Mouse (Mus musculus) limb, embryonic 15.5 days (tissue): ENCODE measurements around the gene Slc25a41. TPM values are rescaled to one million over a fixed set of nuclear protein-coding genes. Genes with fewer than 3 reads are reported as not detected.
A peak's percentile ranks its signal among the peaks of the same experiment; 100 is the strongest.

ENCODE experiments used
- ATAC-seq: fragments of 200-750 bp; cut with Nextera tagmentation; 2 replicates; pipeline ENCODE4 v1.8.0; 2017; ENCODE audit warnings: low read depth, moderate TSS enrichment; ENCODE audit not compliant: insufficient number of reproducible peaks, low FRiP score, low TSS enrichment
- H3K27ac ChIP-seq: fragments of 300-500 bp; sonication (generic); 2 replicates; pipeline ENCODE4 v1.5.1; 2015; ENCODE audit warnings: moderate library complexity, mild to moderate bottlenecking, inconsistent platforms
- H3K27me3 ChIP-seq: fragments of 300-500 bp; sonication (generic); 2 replicates; pipeline ENCODE4 v1.6.1; 2015; ENCODE audit warnings: inconsistent platforms
- H3K36me3 ChIP-seq: fragments of 300-500 bp; sonication (generic); 2 replicates; pipeline ENCODE4 v1.6.1; 2015; ENCODE audit warnings: inconsistent platforms
- H3K4me1 ChIP-seq: fragments of 300-500 bp; sonication (generic); 2 replicates; pipeline ENCODE4 v1.6.1; 2015; ENCODE audit warnings: inconsistent platforms
- H3K4me2 ChIP-seq: fragments of 300-500 bp; sonication (generic); 2 replicates; pipeline ENCODE4 v1.6.1; 2015; ENCODE audit warnings: mild to moderate bottlenecking, inconsistent platforms
- H3K4me3 ChIP-seq: fragments of 300-500 bp; sonication (generic); 2 replicates; pipeline ENCODE4 v1.5.1; 2015; ENCODE audit warnings: mild to moderate bottlenecking, inconsistent platforms
- H3K9ac ChIP-seq: fragments of 300-500 bp; sonication (generic); 2 replicates; pipeline ENCODE4 v1.6.1; 2015; ENCODE audit warnings: inconsistent platforms
- H3K9me3 ChIP-seq: fragments of 300-500 bp; sonication (generic); 2 replicates; pipeline ENCODE4 v1.6.1; 2016; ENCODE audit warnings: inconsistent platforms
- WGBS: fragments of 180-500 bp; shearing (Covaris S2); methylation state at CpG from one replicate; pipeline ENCODE4 v1.1.7; 2015; 5-methylcytosine and 5-hydroxymethylcytosine counted together
- polyA plus RNA-seq: library from polyadenylated mRNA; unstranded; fragments of >200 nt; fragmentation: Nextera tagmentation; extraction: Ambion mirVana; gene quantifications from 2 replicates; pipeline ENCODE4 v1.2.1, GENCODE M21; 2015

Slc25a41 gene
- polyA plus RNA-seq, 1 experiment from 2014 or later: not detected

- 90% methylated on average over 4 of the region's 4 CpGs for WGBS
- H3K27ac ChIP-seq: peak overlapping the region; percentile 93
- H3K4me2 ChIP-seq: no peak overlapping the region
- no peak overlapping the region for H3K9ac ChIP-seq
- no peak for ATAC-seq
- peaks cover 16% of the 10 kb centered on the region for H3K4me1 ChIP-seq
- H3K27me3 ChIP-seq: peaks cover 3% of the 10 kb centered on the region; the same call in 1 of the 2 replicates
- no peak overlapping the region for H3K4me3 ChIP-seq
- H3K9me3 ChIP-seq: no peaks in the 10 kb centered on the region
- peaks cover 10% of the 10 kb centered on the region for H3K36me3 ChIP-seq
Measured at GRCm38 (mm10) chr17:57032854-57033253, 8.6 kb downstream of the Slc25a41 start.

GRCm38 (mm10) chr17:57031661-57032420 lies 9.6 kb downstream of the Slc25a41 start:
- Histone ChIP-seq H3K4me2 (peak overlapping the region; percentile 74), H3K27me3 (no peaks in the 10 kb centered on the region), H3K27ac (peak overlapping the region; percentile 93), H3K36me3 (peaks cover 20% of the 10 kb centered on the region), H3K4me3 (peak overlapping the region; percentile 96), H3K4me1 (peaks cover 16% of the 10 kb centered on the region), H3K9me3 (no peaks in the 10 kb centered on the region), H3K9ac (peak overlapping the region; percentile 35; the same call in 1 of the 2 replicates)
- ATAC-seq: peak; percentile 99
- 2% methylated on average over 38 of the region's 38 CpGs for WGBS

GRCm38 (mm10) chr17:57030931-57031660 lies 10.4 kb downstream of the Slc25a41 start, which contains the start of gene Khsrp:
TSS of gene Khsrp (minus strand) at chr17:57031522.
- ATAC-seq: no peak

GRCm38 (mm10) chr17:57029691-57030090 lies 11.8 kb downstream of the Slc25a41 start:
- Histone ChIP-seq H3K27me3 (no peaks in the 10 kb centered on the region), H3K4me1 (peaks cover 16% of the 10 kb centered on the region), H3K9ac (peak overlapping the region; percentile 100; the same call in 1 of the 2 replicates), H3K4me2 (peak overlapping the region; percentile 74), H3K36me3 (peaks cover 42% of the 10 kb centered on the region), H3K9me3 (no peaks in the 10 kb centered on the region), H3K4me3 (peak overlapping the region; percentile 96), H3K27ac (no peak overlapping the region)
- 37% methylated on average over 8 of the region's 8 CpGs for WGBS
- ATAC-seq: no peak

More at GRCm38 (mm10) chr17:57030931-57031660, 10.4 kb downstream of the Slc25a41 start, which contains the start of gene Khsrp:
- Histone ChIP-seq H3K9me3 (no peaks in the 10 kb centered on the region), H3K4me2 (peak within 1 kb of the TSS; percentile 74), H3K4me1 (peaks cover 16% of the 10 kb centered on the region), H3K27ac (peak within 1 kb of the TSS; percentile 93), H3K4me3 (peak within 1 kb of the TSS; percentile 96), H3K27me3 (no peaks in the 10 kb centered on the region), H3K36me3 (peaks cover 28% of the 10 kb centered on the region), H3K9ac (peak within 1 kb of the TSS; percentile 100)
- WGBS: under 1% methylated on average over 69 of the region's 99 CpGs

GRCm38 (mm10) chr17:57027471-57027870 lies 14.0 kb downstream of the Slc25a41 start:
- H3K9me3 ChIP-seq: no peaks in the 10 kb centered on the region
- H3K36me3 ChIP-seq: peaks cover 64% of the 10 kb centered on the region
- no peak overlapping the region for H3K4me3 ChIP-seq
- WGBS: 89% methylated on average over 4 of the region's 4 CpGs
- no peaks in the 10 kb centered on the region for H3K27me3 ChIP-seq
- H3K9ac ChIP-seq: no peak overlapping the region
- H3K4me1 ChIP-seq: peaks cover 15% of the 10 kb centered on the region
- no peak overlapping the region for H3K27ac ChIP-seq
- ATAC-seq: no peak
- no peak overlapping the region for H3K4me2 ChIP-seq

GRCm38 (mm10) chr17:57020960-57021359 lies 20.5 kb downstream of the Slc25a41 start:
- H3K27me3 ChIP-seq: no peaks in the 10 kb centered on the region
- no peaks in the 10 kb centered on the region for H3K9me3 ChIP-seq
- WGBS: 91% methylated on average over 5 of the region's 5 CpGs
- H3K36me3 ChIP-seq: peaks cover 65% of the 10 kb centered on the region
- no peak for ATAC-seq
- no peak overlapping the region for H3K27ac ChIP-seq
- H3K4me3 ChIP-seq: no peak overlapping the region
- H3K4me1 ChIP-seq: no peaks in the 10 kb centered on the region
- H3K4me2 ChIP-seq: no peak overlapping the region
- no peak overlapping the region for H3K9ac ChIP-seq

- Histone ChIP-seq H3K4me3 (no peak overlapping the region), H3K27ac (no peak overlapping the region), H3K9ac (no peak overlapping the region), H3K4me2 (no peak overlapping the region), H3K4me1 (no peaks in the 10 kb centered on the region), H3K27me3 (no peaks in the 10 kb centered on the region), H3K9me3 (no peaks in the 10 kb centered on the region), H3K36me3 (peaks cover 53% of the 10 kb centered on the region)
- ATAC-seq: no peak
- 87% methylated on average over 2 of the region's 2 CpGs for WGBS
Measured at GRCm38 (mm10) chr17:57019693-57020092, 21.8 kb downstream of the Slc25a41 start.

GRCm38 (mm10) chr17:57012245-57012795 lies 29.1 kb downstream of the Slc25a41 start:
- Histone ChIP-seq H3K27me3 (no peaks in the 10 kb centered on the region), H3K9ac (no peak overlapping the region), H3K36me3 (peaks cover 16% of the 10 kb centered on the region), H3K4me1 (peaks cover 19% of the 10 kb centered on the region), H3K27ac (peak overlapping the region; percentile 95), H3K9me3 (no peaks in the 10 kb centered on the region), H3K4me2 (peak overlapping the region; percentile 81), H3K4me3 (peak overlapping the region; percentile 75)
- 69% methylated on average over 13 of the region's 13 CpGs for WGBS
- no peak for ATAC-seq

GRCm38 (mm10) chr17:57011236-57012141 lies 30.0 kb downstream of the Slc25a41 start, which contains the start of the genes Gtf2f1 and Gm17949:
TSS of gene Gtf2f1 (minus strand) at chr17:57011288.
TSS of gene Gm17949 (plus strand) at chr17:57011469.
- H3K4me3 ChIP-seq: peak within 1 kb of the TSS; percentile 75
- H3K4me1 ChIP-seq: peaks cover 19% of the 10 kb centered on the region
- peaks cover 25% of the 10 kb centered on the region for H3K36me3 ChIP-seq
- no peaks in the 10 kb centered on the region for H3K27me3 ChIP-seq
- peak within 1 kb of the TSS; percentile 79 for H3K9ac ChIP-seq
- H3K4me2 ChIP-seq: peak within 1 kb of the TSS; percentile 81
- ATAC-seq: peak; percentile 90
- H3K27ac ChIP-seq: peak within 1 kb of the TSS; percentile 95
- H3K9me3 ChIP-seq: no peaks in the 10 kb centered on the region
- under 1% methylated on average over 51 of the region's 51 CpGs for WGBS

- Histone ChIP-seq H3K4me3 (peak overlapping the region; percentile 75), H3K27ac (peak overlapping the region; percentile 86), H3K4me2 (peak overlapping the region; percentile 81), H3K9ac (peak overlapping the region; percentile 79), H3K36me3 (peaks cover 31% of the 10 kb centered on the region), H3K4me1 (peaks cover 19% of the 10 kb centered on the region), H3K9me3 (no peaks in the 10 kb centered on the region), H3K27me3 (no peaks in the 10 kb centered on the region)
- 1% methylated on average over 19 of the region's 19 CpGs for WGBS
- peak; percentile 41; the same call in 1 of the 2 replicates for ATAC-seq
Measured at GRCm38 (mm10) chr17:57010911-57011235, 30.6 kb downstream of the Slc25a41 start.
